Mouse (Mus musculus): Measurements from ENCODE around the gene Nexn. TPM values are rescaled to one million over a fixed set of nuclear protein-coding genes. Genes with fewer than 3 reads are reported as not detected.

Gene Nexn
- total RNA-seq, 2 experiments from 2014 or later: 1.5 to 4.7 TPM

DNA sequence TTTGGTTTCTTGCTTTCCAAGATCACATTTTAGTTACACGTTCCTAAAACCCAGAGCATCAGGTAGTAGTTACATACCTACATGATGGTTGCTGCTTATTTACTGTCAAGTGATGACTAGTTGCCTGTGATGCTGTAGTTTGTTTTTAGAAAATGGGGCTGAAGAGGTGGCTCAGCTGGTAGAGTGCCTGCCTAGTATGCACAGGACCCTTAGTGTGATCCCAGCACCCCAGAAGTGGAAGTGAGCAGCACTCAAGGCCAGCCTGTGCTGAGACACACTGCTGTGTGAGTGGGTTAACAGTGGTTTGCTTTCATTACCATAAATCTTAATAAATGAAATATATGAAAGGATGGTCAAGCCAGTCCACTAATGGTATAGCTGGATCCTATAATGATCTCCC is 26.6 kb downstream of the Nexn start:
- DNase-seq (ENCODE audit: low spot score in 2 of 2): no peak

DNA sequence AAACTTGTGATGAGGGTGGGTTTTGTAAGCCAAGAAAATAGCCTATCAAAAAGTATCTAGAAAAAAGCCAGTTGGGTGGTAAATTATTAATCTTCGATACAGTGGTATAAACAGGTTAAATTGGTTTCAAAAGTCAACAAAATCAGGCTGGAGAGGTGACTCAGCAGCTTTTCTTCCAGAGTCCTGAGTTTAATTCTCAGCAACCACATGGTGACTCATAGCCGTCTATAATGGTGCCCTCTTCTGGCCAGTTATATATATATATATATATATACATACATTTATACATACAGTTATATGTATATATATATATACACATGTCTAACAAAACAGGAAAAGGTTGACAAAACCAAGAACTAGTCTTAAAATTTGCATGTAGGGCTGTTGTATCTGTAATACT is 27.3 kb downstream of the Nexn start:
- no peak for DNase-seq (ENCODE audit: low spot score in 2 of 2)

DNA sequence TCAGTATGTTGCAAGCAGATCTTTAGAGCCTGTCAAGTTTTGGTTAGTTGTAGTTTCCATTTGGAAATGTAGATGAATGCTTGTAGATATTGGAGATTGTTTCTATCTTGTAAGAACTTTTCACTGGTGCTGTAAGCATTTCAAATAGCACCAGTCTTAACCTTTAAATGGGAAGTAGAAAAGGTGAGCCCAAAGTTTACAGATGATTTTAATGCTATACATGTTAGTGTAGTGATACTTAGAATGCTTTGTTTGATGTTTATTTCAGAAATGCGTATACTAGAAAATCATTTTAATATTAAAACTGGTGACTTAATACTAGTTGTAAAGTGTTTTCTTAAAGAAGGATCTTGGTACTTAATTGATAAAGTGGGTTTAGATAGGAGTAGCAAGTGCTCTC is 30.3 kb downstream of the Nexn start:
- no peak for DNase-seq (ENCODE audit: low spot score in 2 of 2)

DNA sequence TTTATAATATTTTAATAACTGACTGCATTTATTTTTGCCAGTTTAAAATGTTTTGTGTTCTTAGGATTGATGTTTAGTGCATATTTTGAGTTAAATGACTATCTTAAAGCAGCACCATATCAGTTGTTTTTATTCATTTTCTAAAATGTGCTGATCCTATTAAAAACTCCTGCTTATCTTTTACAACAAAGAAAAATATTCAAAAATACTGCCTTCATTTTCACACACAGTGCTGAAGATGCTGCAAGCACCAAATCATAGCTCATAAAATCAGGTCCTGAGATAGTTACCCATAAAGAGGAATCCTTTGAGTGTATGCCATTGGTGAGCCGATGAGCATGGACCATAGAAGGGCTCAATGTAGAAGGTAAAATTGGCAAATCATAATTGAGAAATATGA is 30.9 kb downstream of the Nexn start:
- DNase-seq (ENCODE audit: low spot score in 2 of 2): no peak

DNA sequence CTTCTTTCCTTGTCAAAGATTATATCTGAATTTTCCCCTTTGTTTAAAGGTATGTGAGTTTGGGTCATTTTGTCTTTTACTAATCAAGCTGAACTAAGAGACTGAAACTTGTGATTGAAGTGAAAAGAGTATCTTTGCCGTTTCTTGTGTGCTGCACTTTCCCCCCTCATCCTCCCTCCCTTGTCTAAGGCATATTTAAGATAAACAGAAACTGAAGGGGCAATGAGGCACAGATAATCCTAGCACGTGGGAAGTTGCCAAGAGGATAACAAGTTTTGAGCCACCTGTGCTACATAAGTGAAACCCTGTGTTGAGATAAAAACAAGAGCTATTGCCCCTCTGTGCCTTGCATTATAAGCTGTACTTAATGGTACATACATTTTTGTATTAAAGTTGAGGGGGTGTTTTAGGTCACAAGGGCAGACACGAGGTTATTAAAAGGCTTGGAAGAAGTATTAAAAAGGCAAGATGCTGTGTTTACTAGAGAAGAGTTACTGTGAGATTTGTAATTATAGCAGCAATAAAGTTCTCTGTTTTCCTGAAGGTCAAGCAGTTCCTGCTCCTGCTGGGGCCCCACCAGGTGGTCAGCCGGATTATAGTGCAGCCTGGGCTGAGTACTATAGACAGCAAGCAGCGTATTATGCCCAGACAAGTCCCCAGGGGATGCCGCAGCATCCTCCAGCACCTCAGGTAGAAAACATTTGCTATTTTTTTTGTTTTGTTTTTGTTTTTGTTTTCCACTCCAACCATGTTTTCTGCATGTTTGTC is 34.6 kb downstream of the Nexn start:
- no peak for DNase-seq (ENCODE audit: low spot score in 2 of 2)

DNA sequence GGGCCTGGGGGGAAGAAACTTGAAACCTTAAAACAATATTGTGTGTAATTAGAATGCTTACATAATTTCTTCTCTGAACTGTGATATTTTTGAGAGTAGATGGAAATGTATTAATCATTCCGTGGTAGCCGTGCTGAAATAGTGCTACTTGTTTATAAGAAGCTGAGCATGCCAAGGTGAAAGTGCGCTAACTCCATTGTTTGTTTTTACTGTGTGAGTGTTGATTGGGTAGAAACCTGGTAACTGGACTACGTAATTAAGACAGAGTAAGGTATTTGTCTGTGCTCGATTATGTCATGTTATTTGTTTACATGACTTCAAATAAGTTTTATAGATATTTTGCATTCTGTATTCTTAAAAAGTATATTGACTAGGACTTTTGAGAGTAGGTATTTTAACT is 36.9 kb downstream of the Nexn start:
- no peak for DNase-seq (ENCODE audit: low spot score in 2 of 2)

DNA sequence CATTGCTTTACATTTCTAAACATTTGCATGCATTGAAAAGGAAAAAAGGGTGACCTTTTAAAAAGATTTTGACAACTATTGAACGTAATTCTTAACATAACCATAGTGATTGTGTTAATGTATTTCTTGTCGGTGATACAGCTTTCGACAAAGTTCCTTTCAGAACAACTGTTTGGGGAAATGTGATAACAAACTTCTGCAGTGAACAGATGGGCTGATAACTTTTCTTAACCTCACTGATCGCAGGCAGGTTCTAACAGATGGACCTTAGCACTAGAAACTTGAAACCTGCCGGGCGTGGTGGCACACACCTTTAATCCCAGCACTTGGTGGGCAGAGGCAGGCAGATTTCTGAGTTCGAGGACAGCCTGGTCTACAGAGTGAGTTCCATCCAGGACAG is 37.3 kb downstream of the Nexn start:
- no peak for DNase-seq (ENCODE audit: low spot score in 2 of 2)

DNA sequence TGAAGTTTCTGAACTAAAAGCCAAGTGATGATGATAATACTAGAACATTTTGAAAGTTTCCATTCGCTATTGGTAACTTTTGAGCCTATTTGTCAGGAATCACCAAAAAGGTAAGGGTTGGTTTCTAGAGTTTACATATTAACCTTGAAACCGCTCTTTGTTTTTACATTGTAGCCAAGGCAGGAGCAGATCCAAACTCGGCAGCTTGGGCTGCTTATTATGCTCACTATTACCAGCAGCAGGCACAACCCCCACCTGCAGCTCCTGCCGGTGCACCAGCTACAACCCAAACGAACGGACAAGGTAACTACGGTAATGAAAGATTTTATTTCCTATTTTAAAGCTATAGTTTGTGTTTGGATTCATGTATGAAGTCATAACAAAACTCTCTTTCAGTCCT is 40.2 kb downstream of the Nexn start:
- no peak for DNase-seq (ENCODE audit: low spot score in 2 of 2)

DNA sequence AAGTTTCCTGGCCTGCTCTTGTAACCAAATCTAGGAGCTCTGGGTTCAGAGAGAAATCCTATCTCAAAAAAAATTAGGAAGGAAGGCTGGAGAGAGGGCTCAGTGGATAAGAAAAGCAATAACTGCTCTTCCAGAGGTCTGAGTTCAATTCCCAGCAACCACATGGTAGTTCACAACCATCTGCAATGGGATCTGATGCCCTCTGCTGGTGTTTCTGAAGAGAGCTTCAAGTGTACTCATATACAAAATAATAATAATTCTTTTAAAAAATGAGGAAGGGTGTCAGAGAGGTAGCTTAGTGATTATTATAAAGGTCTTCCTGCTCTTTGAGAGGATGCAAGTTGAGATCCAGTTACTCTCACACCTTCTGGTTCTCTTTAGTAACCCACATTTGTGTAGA is 41.2 kb downstream of the Nexn start:
- no peak for DNase-seq (ENCODE audit: low spot score in 2 of 2)

DNA sequence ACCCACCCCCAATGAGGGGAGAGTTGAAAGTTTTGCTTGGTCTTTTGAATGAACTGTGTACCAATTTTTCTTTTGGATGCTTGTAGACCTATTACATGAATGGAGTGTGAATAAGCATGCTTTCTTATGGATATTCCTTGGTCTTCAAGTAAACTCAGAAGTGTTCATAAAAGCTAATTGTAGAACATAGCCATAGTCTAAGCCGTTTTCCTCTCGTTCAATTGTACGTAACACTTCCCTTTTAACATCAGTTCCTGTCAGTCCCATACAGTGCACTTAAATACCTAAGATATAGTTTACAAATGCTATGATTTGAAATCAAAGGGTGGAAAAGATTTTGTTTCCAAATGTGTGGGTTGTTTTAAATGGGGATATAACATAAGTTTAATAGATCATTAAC is 52.7 kb downstream of the Nexn start:
- DNase-seq (ENCODE audit: low spot score in 2 of 2): no peak

DNA sequence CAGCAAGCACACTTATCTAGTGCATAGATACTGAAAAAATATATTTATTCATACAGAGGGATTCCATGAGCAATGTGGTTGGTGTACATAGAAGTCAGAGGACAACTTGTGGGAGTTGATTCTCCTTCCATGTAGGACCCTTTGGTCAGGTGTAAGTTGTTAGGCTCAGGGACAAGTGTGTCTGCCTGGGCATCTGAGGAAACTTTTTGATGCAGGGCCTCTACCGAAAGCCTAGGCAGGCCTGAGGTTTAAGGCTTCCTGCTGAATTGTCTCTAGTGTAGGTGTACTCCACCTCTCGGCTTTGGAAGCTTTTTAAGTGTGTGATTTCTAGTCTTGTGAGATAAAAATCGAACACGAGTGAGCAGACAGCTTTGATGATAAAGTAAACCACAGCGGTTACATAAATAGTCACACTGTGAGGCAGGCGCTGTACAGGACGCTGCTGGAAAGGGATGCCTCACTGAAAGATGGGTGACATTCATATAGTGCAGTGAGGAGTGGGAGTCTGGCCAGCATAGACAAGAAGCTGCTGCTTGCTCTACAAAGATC is 54.3 kb downstream of the Nexn start:
- DNase-seq (ENCODE audit: low spot score in 2 of 2): no peak

DNA sequence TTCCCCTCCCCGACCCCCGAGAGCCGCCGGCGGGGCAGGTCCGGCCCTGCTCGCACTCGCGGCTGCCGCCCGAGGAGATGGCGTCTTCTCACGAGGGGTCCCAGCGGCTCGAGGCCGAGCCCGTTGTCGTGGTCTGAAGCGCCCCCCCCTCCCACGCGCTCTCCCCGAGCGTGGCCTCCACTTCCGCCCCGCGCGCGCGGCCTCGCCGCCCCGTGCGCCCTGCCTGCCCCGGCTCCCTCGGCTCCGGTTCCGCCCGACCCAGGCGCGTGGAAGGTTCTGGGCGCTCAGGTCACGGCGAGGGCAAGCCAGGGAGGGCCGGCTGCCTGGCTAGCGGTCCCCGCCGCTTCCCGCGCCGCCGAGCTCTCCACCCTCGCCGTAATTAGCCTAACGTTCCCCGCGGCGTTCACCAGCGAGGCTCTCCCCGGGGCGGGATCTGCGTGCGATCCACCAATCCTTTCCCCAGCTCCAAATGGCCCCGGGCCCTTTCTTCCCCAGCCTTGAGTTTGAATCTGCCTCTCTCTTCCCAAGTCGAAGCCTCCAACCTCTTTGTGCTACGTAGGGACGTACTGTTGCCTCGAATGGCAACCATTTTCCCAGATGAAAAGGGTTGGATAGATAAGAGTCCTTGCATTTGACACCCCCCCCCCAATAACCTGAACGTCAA is 55.3 kb downstream of the Nexn start:
- DNase-seq (ENCODE audit: low spot score in 2 of 2): peak; percentile 69 to 71

DNA sequence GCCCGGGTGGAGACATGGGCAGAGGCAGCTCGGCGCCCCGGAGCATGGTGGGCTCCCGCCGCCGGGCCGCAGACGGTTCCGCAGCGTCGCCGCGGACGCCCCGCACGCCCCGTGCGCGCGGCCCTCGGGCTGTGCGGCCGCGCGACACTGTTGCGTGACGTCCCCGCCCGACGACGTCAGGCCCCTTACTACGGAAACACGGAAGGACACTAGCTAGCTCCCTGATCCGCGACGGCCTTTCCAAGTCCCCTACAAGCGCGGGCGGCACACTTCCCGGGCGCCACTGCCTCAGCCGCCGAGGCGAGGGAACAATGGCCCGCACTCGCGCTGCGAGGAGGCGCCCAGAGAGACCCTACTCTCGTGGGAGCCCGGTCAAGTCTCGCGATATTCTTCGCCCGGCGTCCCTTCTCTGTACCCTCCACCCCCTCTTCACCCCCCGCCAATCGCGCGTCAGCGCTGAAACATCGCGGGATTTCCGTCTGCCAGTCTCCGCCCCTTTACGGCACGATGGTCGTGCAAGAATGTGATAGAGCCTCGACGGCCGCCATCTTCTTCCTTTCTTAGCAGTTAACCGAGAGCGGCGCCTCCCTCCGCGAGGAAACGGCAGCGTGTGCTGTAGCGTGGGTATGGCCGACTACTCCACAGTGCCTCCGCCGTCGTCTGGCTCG is 56.0 kb downstream of the Nexn start, which contains the start of the genes Dnajb4 and Fubp1:
TSS of gene Dnajb4 (minus strand) at position 336 of the 668 bp plus-strand sequence.
TSS of gene Fubp1 (plus strand) at position 456 of the 668 bp plus-strand sequence.
- DNase-seq (ENCODE audit: low spot score in 2 of 2): peak; percentile 100

DNA sequence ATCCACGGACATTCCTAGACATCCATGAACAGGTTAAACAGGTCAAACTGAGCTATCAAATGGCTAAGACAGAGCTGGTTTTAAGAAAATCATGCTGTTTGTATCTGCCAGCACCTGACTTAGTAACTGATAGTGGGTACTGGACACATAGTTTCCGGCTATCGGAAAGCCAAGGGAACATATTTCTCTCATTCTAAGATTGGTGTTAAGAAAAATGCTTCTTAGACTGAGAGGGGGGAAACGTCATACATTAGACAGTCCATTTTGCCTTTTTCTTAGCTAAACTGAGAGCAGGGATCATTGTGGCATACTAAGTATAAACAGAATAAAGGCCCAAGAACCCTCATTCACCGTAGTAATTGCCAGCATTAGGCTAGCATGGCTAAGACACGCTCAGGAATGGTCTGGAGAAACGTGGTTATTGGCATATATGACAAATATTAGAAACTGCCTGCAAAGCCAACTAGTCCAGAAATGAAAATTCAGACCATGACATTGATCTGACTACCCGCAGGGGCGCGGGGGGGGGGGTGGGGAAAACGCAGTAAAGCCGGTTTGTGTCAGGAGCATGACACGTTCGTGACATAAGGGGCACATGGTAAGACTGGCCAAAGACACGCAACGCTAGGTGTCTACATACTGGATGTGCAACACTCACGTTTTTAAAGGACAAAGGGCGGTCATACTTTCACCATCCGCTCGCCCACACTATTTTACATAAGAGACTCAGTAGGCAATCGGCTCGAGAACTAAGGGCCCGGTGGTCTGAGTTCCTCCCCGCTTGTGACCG is 56.8 kb downstream of the Nexn start:
- no peak for DNase-seq (ENCODE audit: low spot score in 2 of 2)

DNA sequence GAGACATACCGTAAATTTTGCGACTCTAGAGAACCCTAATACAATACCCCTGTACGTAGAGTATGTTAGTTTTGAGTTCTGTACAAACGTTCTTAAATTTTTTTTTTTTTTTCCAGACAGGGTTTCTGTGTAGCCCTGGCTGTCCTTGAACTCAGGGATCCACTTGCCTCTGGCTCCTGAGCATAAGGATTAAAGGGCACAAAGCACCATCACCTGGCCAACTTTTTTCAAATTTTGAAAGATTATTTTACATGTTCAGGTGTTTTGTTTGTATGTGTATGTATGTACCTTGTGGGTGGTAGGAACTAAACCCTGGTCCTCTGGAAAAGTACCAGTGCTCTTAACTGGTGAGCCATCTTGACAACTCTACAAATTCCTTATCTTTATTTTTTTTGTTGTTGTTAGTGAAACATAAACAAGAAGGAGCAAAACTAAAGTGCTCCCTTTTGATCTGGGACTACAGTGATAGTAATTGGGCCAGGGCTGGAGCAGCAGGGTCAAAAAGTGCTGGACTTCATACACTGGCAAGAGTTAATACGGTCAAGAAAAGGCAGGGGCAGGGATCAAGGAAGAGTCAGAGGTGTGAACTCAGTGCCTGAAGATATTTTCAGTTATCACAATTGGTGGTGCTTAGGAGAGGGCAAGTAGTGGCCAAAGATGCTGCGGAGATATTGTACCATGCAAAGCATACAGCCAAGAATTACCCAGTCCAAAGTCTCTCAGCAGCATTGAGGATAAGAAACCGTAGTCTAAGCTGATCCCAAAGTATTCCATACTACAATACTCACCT is 57.9 kb downstream of the Nexn start:
- no peak for DNase-seq (ENCODE audit: low spot score in 2 of 2)

DNA sequence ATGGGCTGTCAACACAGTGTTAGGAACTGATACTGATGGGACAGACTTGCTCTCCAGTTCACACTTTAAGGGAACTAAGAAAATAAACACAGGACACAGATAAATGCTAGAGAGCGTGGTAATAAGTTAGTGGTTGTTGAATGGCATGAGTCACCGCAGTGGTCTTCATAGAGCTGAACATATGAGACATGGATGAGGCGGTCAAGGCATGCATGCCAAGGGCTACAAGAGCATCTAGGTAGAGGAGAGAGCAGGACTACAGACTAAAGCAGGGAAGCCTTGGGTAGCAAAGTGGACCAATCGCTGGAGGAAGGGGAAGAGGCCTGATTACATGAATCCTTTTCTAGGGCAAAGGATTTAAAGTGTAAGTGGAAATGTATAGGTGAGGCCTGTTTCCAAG is 59.0 kb downstream of the Nexn start:
- no peak for DNase-seq (ENCODE audit: low spot score in 2 of 2)

DNA sequence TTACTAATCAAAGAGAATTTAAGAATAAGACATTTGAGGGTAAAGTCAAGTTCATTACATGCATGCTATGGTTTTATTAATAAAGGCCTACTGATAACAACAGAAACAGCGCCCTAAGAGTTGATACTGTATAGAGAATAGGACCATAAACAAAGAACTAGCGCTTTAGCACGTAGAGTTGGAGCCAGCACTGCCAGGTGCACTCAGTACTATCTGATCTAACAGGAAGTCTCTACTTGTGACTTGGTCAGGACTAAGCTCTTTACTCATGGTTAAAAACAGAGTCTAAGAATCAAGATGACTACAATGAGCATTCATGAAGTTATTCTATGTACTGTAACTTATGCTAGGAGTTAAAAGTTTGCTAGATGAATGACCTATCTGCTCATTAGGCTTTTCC is 61.6 kb downstream of the Nexn start:
- DNase-seq (ENCODE audit: low spot score in 2 of 2): no peak

DNA sequence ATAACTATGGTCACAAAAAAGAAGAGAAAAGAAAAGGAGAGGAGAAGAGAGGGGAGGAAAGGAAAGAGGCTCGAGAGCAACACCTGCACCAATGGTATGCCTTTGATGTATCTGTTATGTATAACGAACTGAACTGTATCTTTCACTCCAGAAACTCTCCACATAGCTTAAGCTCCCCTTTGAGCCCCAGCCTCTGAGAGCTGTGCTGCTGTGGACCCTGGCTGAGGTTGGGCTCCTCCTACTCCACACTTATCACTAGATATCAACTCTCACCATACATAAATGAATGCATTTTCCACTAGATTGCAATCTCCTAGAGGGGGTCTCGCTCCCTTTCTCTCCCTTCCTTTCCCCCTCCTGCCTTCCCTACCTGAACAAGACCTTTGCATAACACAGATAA is 62.2 kb downstream of the Nexn start:
- no peak for DNase-seq (ENCODE audit: low spot score in 2 of 2)

DNA sequence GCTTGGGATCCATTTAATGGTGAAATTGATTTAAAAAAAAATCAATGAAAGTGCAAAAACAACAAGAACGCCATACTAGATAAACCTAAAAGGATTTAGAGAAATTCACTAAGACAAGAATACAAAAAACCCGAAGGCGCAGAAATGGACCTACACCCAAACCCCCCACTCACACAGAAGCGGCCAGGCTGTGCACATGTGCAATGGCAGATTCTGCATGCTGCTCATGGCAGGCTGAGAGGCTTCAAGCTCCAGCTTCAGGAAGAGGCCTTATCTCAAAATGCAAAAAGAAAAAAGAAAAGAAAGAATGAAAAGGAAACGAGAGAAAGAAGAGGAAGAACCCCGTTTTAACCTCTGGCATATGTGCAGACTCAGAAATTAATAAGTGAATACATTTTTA is 62.7 kb downstream of the Nexn start:
- DNase-seq (ENCODE audit: low spot score in 2 of 2): no peak

DNA sequence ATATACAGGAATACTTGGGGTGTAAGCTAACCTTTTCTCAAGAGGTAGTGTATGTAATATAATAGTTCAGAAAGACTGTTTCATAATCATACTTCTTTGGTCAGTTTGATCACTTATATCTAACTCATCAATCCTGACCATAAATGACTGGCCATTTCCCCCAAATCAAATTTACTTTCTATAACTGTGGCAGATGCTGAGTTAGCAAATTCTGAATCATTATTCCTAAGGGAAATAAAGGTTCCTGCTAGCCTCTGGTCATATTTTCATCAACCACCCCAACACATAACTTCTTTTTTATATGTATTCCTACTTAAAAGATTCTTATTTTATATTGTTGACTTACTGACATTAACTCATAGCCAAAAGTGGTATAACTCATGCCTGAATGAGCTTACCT is 63.2 kb downstream of the Nexn start:
- no peak for DNase-seq (ENCODE audit: low spot score in 2 of 2)
